Mouse (Mus musculus) embryonic facial prominence, embryonic 11.5 days (tissue): ENCODE measurements around the gene Rasgef1b. TPM values are rescaled to one million over a fixed set of nuclear protein-coding genes. Genes with fewer than 3 reads are reported as not detected.

ENCODE experiments used
- ATAC-seq: fragments of 200-750 bp; cut with Nextera tagmentation; replicated peaks from 2 replicates; pipeline ENCODE4 v1.8.0; 2017; ENCODE audit warnings: low read depth; ENCODE audit not compliant: insufficient number of reproducible peaks, low FRiP score, low TSS enrichment
- DNase-seq: peaks from one replicate; pipeline ENCODE4 v3.0.0-alpha.2; 2015; ENCODE audit warnings: low spot score
- H3K27ac ChIP-seq: fragments of 300-500 bp; sonication (generic); replicated peaks from 2 replicates; pipeline ENCODE4 v1.5.1; 2014; ENCODE audit warnings: mild to moderate bottlenecking, low read depth, low read length, control low read depth
- H3K27me3 ChIP-seq: fragments of 300-500 bp; sonication (generic); 2 replicates; pipeline ENCODE4 v1.6.1; 2014; ENCODE audit warnings: mild to moderate bottlenecking, low read length, moderate library complexity, mixed read lengths; ENCODE audit not compliant: control insufficient read depth, insufficient read depth
- H3K36me3 ChIP-seq: fragments of 300-500 bp; sonication (generic); replicated peaks from 2 replicates; pipeline ENCODE4 v1.6.1; 2014; ENCODE audit warnings: low read depth, mild to moderate bottlenecking, low read length, moderate library complexity, mixed read lengths; ENCODE audit not compliant: control insufficient read depth, insufficient read depth
- H3K4me1 ChIP-seq: fragments of 300-500 bp; sonication (generic); 2 replicates; pipeline ENCODE4 v1.6.1; 2014; ENCODE audit warnings: low read length, mixed read lengths; ENCODE audit not compliant: control insufficient read depth, insufficient read depth
- H3K4me2 ChIP-seq: fragments of 300-500 bp; sonication (generic); 2 replicates; pipeline ENCODE4 v1.6.1; 2014; ENCODE audit warnings: low read depth, mild to moderate bottlenecking, control low read depth, low read length, moderate library complexity
- H3K4me3 ChIP-seq: fragments of 300-500 bp; sonication (generic); 2 replicates; pipeline ENCODE4 v1.5.1; 2014; ENCODE audit warnings: low read depth, low read length, control low read depth
- H3K9ac ChIP-seq: fragments of 300-500 bp; sonication (generic); replicated peaks from 2 replicates; pipeline ENCODE4 v1.6.1; 2014; ENCODE audit warnings: mild to moderate bottlenecking, control low read depth, low read length
- H3K9me3 ChIP-seq: fragments of 300-500 bp; sonication (generic); replicated peaks from 2 replicates; pipeline ENCODE4 v1.6.1; 2016; ENCODE audit warnings: mild to moderate bottlenecking, low read length, inconsistent platforms, mixed read lengths; ENCODE audit not compliant: control insufficient read depth
- WGBS: fragments of 180-500 bp; shearing (Covaris S2); extraction: QIAGEN DNeasy Blood & Tissue Kit; methylation state at CpG from one replicate; pipeline ENCODE4 v1.1.7; 2014; 5-methylcytosine and 5-hydroxymethylcytosine counted together
- polyA plus RNA-seq: library from polyadenylated mRNA; unstranded; fragments of >200 nt; fragmentation: Nextera tagmentation; extraction: Ambion mirVana; gene quantifications from 2 replicates; pipeline ENCODE4 v1.2.1, GENCODE M21; 2014

Rasgef1b gene
- polyA plus RNA-seq, 1 experiment from 2014 or later, result 14.2 TPM

DNA sequence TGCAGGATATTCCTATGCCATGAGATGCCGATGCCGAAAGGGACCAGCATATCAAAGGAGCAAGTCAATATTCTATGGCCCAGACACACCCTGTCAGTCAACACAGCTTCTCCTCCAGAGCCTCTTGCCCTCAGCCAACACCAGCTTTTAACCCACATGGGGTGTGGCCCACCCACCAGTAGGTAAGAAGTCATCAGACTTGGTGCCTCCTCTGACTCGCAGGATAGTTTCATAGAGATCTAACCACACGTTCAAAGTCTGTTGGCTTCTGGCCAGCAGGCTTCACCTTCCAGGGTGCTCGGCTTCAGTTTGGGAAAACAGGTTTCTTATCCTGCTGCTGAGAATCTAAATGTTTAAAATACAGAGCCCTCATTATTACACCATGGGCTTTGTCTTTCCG, 399.8 kb downstream of the Rasgef1b start:
- H3K4me3 ChIP-seq, result no peak overlapping the region
- no peak for DNase-seq
- no peaks in the 10 kb centered on the region for H3K9me3 ChIP-seq
- H3K27me3 ChIP-seq, result no peaks in the 10 kb centered on the region
- no peak for ATAC-seq
- H3K36me3 ChIP-seq, result no peaks in the 10 kb centered on the region
- no peak overlapping the region for H3K9ac ChIP-seq
- H3K27ac ChIP-seq, result no peak overlapping the region
- 89% methylated on average over 6 of the region's 6 CpGs for WGBS
- no peaks in the 10 kb centered on the region for H3K4me1 ChIP-seq
- no peak overlapping the region for H3K4me2 ChIP-seq

DNA sequence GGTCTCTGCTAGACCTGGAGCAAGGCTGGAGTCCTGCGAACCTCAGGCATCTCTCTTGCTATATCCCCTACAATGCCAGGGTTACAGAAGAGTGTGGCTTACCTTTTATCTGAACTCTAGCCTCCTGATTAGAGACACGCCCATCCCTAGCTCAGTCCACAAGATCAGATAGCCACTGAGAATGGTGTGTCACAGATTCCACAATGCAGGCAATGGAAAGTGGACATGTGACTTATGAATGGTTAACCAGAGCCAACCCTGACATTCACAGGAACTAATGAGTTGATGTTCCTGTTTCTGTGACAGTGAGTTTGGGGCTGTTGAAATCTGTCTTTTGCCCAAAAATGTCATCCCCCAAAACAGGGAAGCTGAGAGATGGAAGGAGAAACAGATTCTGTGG, 401.8 kb downstream of the Rasgef1b start:
- no peaks in the 10 kb centered on the region for H3K4me1 ChIP-seq
- WGBS, result 86% methylated on average over 2 of the region's 2 CpGs
- H3K27me3 ChIP-seq, result no peaks in the 10 kb centered on the region
- H3K4me3 ChIP-seq, result no peak overlapping the region
- DNase-seq (no peak), ATAC-seq (no peak)
- no peak overlapping the region for H3K4me2 ChIP-seq
- no peaks in the 10 kb centered on the region for H3K36me3 ChIP-seq
- H3K9me3 ChIP-seq, result no peaks in the 10 kb centered on the region
- H3K9ac ChIP-seq, result no peak overlapping the region
- H3K27ac ChIP-seq, result no peak overlapping the region

DNA sequence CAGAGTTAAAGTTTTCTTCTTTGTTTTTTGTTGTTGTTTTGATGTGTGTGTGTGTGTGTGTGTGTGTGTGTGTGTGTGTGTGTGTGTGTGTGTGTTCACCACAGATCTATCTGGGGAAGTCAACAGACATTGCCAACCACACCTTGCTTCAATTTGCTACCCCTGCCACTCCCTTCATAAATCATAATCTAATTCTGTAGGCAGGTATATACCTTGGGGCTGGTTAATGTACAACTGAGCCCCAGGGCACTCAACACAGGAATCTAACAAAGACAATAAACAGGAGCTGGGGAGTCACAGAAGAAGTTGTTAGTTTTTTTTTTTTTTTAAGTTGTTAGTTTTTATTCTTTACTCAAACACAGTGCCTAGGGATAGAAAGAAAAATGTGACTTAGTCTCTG, 403.6 kb downstream of the Rasgef1b start:
- H3K9me3 ChIP-seq, result no peaks in the 10 kb centered on the region
- no peak overlapping the region for H3K4me3 ChIP-seq
- ATAC-seq (no peak), DNase-seq (no peak)
- no peak overlapping the region for H3K27ac ChIP-seq
- H3K27me3 ChIP-seq, result no peaks in the 10 kb centered on the region
- H3K9ac ChIP-seq, result no peak overlapping the region
- no peaks in the 10 kb centered on the region for H3K4me1 ChIP-seq
- no peaks in the 10 kb centered on the region for H3K36me3 ChIP-seq
- no peak overlapping the region for H3K4me2 ChIP-seq

DNA sequence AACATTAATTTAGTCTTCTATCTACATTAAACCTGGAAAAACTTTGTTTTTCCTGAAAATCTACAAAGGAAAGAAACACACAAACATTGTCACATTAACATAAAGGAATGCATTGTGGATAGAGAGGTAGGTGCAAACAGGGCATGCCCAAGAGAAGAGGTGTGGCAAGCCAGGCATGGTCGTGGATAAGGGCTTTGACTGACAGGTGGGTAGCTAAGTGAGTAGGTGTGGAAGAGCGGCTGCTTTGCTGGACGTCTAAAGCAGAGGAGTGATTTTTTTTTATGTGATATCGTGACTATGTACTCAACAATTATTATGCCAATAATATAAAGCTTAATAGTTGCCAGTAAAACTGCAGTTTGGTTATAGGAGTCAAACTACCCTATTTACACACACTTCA, 408.1 kb downstream of the Rasgef1b start:
- no peaks in the 10 kb centered on the region for H3K36me3 ChIP-seq
- H3K27ac ChIP-seq, result no peak overlapping the region
- ATAC-seq, result no peak
- H3K4me2 ChIP-seq, result no peak overlapping the region
- no peak overlapping the region for H3K9ac ChIP-seq
- 75% methylated on average over 4 of the region's 4 CpGs for WGBS
- H3K9me3 ChIP-seq, result no peaks in the 10 kb centered on the region
- no peaks in the 10 kb centered on the region for H3K27me3 ChIP-seq
- no peak overlapping the region for H3K4me3 ChIP-seq
- no peaks in the 10 kb centered on the region for H3K4me1 ChIP-seq
- DNase-seq, result no peak

DNA sequence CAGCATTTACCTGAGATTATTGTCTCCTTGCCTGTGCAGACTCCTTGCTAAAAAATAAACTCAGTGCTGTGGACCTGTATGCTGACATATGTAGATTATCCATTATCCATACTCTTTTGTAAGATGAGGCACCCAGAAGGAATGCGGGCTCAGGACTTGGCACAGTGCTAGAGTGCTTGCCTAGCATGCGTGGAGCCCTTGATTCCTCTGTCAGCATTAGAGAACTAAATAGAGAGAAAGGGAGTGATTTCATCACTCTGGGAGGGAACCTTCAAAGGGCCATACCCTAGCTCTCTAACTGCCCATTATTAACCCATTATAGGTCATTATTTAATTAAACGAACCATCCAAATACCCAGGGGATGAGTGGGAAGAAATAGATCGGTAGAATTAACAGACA, 430.9 kb downstream of the Rasgef1b start:
- WGBS, result 67% methylated on average over 4 of the region's 4 CpGs
- no peak overlapping the region for H3K4me3 ChIP-seq
- H3K4me2 ChIP-seq, result no peak overlapping the region

DNA sequence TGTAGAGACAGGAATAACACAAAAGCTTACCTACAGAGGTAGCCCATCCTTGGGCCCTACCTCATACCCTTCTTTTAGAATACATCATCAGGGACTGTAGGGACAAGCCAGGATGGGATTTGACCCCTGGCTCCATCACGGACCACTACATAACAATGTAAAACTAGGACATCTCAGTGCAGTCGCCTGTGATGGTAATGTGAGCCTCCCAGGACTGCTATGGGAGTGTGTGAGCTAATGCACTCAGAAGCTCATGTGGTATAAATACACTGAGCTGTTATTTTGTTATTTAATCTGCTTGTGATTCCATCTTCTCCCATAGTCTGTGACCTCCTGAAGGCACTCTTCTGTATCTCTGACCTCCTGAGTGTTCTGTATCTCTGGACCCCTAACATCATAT, 432.5 kb downstream of the Rasgef1b start:
- Histone ChIP-seq H3K4me3 (no peak overlapping the region), H3K36me3 (no peaks in the 10 kb centered on the region), H3K9ac (no peak overlapping the region), H3K27ac (no peak overlapping the region), H3K9me3 (no peaks in the 10 kb centered on the region), H3K27me3 (no peaks in the 10 kb centered on the region), H3K4me2 (no peak overlapping the region), H3K4me1 (no peaks in the 10 kb centered on the region)
- WGBS, result 67% methylated on average over 2 of the region's 2 CpGs
- ATAC-seq (no peak), DNase-seq (no peak)

More for the DNA sequence above, 430.9 kb downstream of the Rasgef1b start:
- Histone ChIP-seq H3K27me3 (no peaks in the 10 kb centered on the region), H3K9me3 (no peaks in the 10 kb centered on the region), H3K36me3 (no peaks in the 10 kb centered on the region), H3K9ac (no peak overlapping the region), H3K27ac (no peak overlapping the region), H3K4me1 (no peaks in the 10 kb centered on the region)
- no peak for ATAC-seq
- no peak for DNase-seq

GRCm38 (mm10) chr5:99292287-99292851, 436.5 kb downstream of the Rasgef1b start:
- 86% methylated on average over 10 of the region's 10 CpGs for WGBS

GRCm38 (mm10) chr5:99291084-99291830, 437.6 kb downstream of the Rasgef1b start:
- ATAC-seq (no peak), DNase-seq (no peak)
- Histone ChIP-seq H3K4me2 (no peak overlapping the region), H3K4me1 (no peaks in the 10 kb centered on the region), H3K4me3 (no peak overlapping the region), H3K9me3 (no peaks in the 10 kb centered on the region), H3K27ac (no peak overlapping the region), H3K36me3 (no peaks in the 10 kb centered on the region), H3K27me3 (no peaks in the 10 kb centered on the region), H3K9ac (no peak overlapping the region)
- WGBS, result 79% methylated on average over 12 of the region's 12 CpGs

More at GRCm38 (mm10) chr5:99292287-99292851, 436.5 kb downstream of the Rasgef1b start:
- Histone ChIP-seq H3K4me2 (no peak overlapping the region), H3K9ac (no peak overlapping the region), H3K4me1 (no peaks in the 10 kb centered on the region), H3K9me3 (no peaks in the 10 kb centered on the region), H3K27me3 (no peaks in the 10 kb centered on the region), H3K27ac (no peak overlapping the region), H3K36me3 (no peaks in the 10 kb centered on the region), H3K4me3 (no peak overlapping the region)
- DNase-seq (no peak), ATAC-seq (no peak)
